In the genomic region with DNA sequence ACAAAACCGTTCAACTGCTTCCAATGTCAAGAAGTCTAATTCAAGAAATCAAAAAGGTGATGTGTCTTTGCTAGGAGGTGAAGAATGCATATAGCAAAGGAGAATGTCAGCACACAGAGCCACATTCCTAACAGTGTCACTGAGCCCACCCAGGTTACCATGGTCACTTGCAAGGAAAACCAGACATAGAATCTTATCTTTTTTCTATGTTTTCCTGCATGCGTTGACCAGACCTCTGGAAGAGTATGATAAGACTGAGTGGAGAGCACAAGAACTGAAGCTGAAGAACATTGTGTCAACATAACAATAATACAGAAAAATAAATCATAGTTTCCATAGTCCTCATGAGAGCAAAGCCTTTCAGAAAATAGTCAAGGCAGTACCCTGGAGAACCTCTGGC, we compare ENCODE assay signal across 16 mouse cellular contexts.
"Had no signal": no experiment of that assay in that cellular context is flagged by ENCODE, and none has a peak within 500 bp of the region (broad histone marks: within the 10 kb centered on the region; RNA-seq: fewer than 3 reads in every experiment).

No protein-coding gene starts in this region.

- H3K4me1 ChIP-seq: lung, embryonic 15.5 days; megakaryocyte, embryonic 14.5 days; midbrain, embryonic 13.5 days; midbrain, embryonic 15.5 days; neural tube, embryonic 12.5 days; stomach, embryonic 15.5 days had no signal

- H3K27ac ChIP-seq: lung, embryonic 15.5 days; macrophage; midbrain, embryonic 13.5 days; midbrain, embryonic 15.5 days; neural tube, embryonic 12.5 days; stomach, embryonic 15.5 days had no signal

- H3K4me3 ChIP-seq: lung, embryonic 15.5 days; megakaryocyte, embryonic 14.5 days; midbrain, embryonic 13.5 days; midbrain, embryonic 15.5 days; neural tube, embryonic 12.5 days; stomach, embryonic 15.5 days had no signal

- H3K27me3 ChIP-seq: lung, embryonic 15.5 days; megakaryocyte, embryonic 14.5 days; midbrain, embryonic 13.5 days; midbrain, embryonic 15.5 days; neural tube, embryonic 12.5 days; stomach, embryonic 15.5 days had no signal

- ATAC-seq: lung, postnatal 0 days; midbrain, embryonic 13.5 days; midbrain, embryonic 15.5 days had no signal

- H3K9me3 ChIP-seq: lung, embryonic 15.5 days; megakaryocyte, embryonic 14.5 days; midbrain, embryonic 13.5 days; midbrain, embryonic 15.5 days; neural tube, embryonic 12.5 days; stomach, embryonic 15.5 days had no signal

- DNase-seq: lung, adult 2 months; lung, postnatal 14 days; lung, postnatal 36 days; right cerebral cortex, postnatal 14 days; thymus, adult 18-20 months; thymus, postnatal 14 days; thymus, postnatal 36 days had no signal

- H3K9ac ChIP-seq: lung, embryonic 15.5 days; midbrain, embryonic 13.5 days; midbrain, embryonic 15.5 days; neural tube, embryonic 12.5 days; stomach, embryonic 15.5 days had no signal

- H3K36me3 ChIP-seq: lung, embryonic 15.5 days; midbrain, embryonic 13.5 days; midbrain, embryonic 15.5 days; neural tube, embryonic 12.5 days; stomach, embryonic 15.5 days had no signal

- H3K4me2 ChIP-seq: lung, embryonic 15.5 days; midbrain, embryonic 11.5 days; midbrain, embryonic 13.5 days; midbrain, embryonic 15.5 days; neural tube, embryonic 12.5 days; stomach, embryonic 15.5 days had no signal
